Mouse (Mus musculus) liver, embryonic 11.5 days (tissue): ENCODE measurements around the gene Gjc1. TPM values are rescaled to one million over a fixed set of nuclear protein-coding genes. Genes with fewer than 3 reads are reported as not detected.

ENCODE experiments used
- polyA plus RNA-seq: library from polyadenylated mRNA; unstranded; fragments of >200 nt; fragmentation: Nextera tagmentation; extraction: Ambion mirVana; gene quantifications from 2 replicates; pipeline ENCODE4 v1.2.1, GENCODE M21; 2014

Gjc1 gene
- polyA plus RNA-seq, 1 experiment from 2014 or later: 20.8 TPM

Other genes starting within 250 kb of the Gjc1 start
- gene Gm11627, start 240.2 kb downstream of the Gjc1 start, polyA plus RNA-seq: 1.2 and 1.4 TPM in 2 replicates
- gene Fzd2, start 215.3 kb downstream of the Gjc1 start, polyA plus RNA-seq: 8.4 and 9.0 TPM in 2 replicates
- gene Meioc, start 156.0 kb downstream of the Gjc1 start, polyA plus RNA-seq: 0.25 and 0.36 TPM in 2 replicates
- 39.9 and 42.5 TPM in 2 replicates for gene Ccdc43, start 121.9 kb downstream of the Gjc1 start, polyA plus RNA-seq
- 1.4 and 2.0 TPM in 2 replicates for gene Adam11, start 58.3 kb downstream of the Gjc1 start, polyA plus RNA-seq
- not detected in 2 replicates for gene Higd1b, start 16.1 kb upstream of the Gjc1 start, polyA plus RNA-seq
- 259 and 279 TPM in 2 replicates for gene Eftud2, start 61.3 kb upstream of the Gjc1 start, polyA plus RNA-seq
- 0.78 and 1.1 TPM in 2 replicates for gene Ccdc103, start 61.5 kb upstream of the Gjc1 start, polyA plus RNA-seq
- not detected in 2 replicates for gene Fam187a, start 65.5 kb upstream of the Gjc1 start, polyA plus RNA-seq
- gene Gfap, start 81.2 kb upstream of the Gjc1 start, polyA plus RNA-seq: 2.4 and 2.8 TPM in 2 replicates
- gene Kif18b, start 105.4 kb upstream of the Gjc1 start, polyA plus RNA-seq: 10.3 TPM in 2 replicates
- 0.78 and 1.1 TPM in 2 replicates for gene C1ql1, start 127.0 kb upstream of the Gjc1 start, polyA plus RNA-seq
- 67.8 and 74.6 TPM in 2 replicates for gene Nmt1, start 208.5 kb upstream of the Gjc1 start, polyA plus RNA-seq
- 109 and 114 TPM in 2 replicates for gene Dcakd, start 208.6 kb upstream of the Gjc1 start, polyA plus RNA-seq